Mouse (Mus musculus): ENCODE data around the gene Fbxw7. TPM values are rescaled to one million over a fixed set of nuclear protein-coding genes. Genes with fewer than 3 reads are reported as not detected.

The Fbxw7 gene
- polyA plus RNA-seq, 1 experiment from 2014 or later, result 8.5 TPM

- no peaks in the 10 kb centered on the region; the same call in 1 of the 2 replicates for H3K36me3 ChIP-seq (replicated peaks)
- no peak for DNase-seq (ENCODE audit: low spot score)
- H3K4me3 ChIP-seq, result no peak overlapping the region
- 81% methylated on average over 4 of the region's 4 CpGs for WGBS
- no peaks in the 10 kb centered on the region for H3K4me1 ChIP-seq
- H3K27me3 ChIP-seq (replicated peaks; ENCODE audit: low read depth, poor library complexity, severe bottlenecking), result no peaks in the 10 kb centered on the region
- H3K9me3 ChIP-seq, result no peaks in the 10 kb centered on the region
- no peak overlapping the region for H3K27ac ChIP-seq (replicated peaks)
These were observed 51.8 kb downstream of the Fbxw7 start for GRCm38 (mm10) chr3:84866866-84867265.

- no peaks in the 10 kb centered on the region for H3K27me3 ChIP-seq (replicated peaks; ENCODE audit: low read depth, poor library complexity, severe bottlenecking)
- no peaks in the 10 kb centered on the region for H3K9me3 ChIP-seq
- no peaks in the 10 kb centered on the region; the same call in 1 of the 2 replicates for H3K36me3 ChIP-seq (replicated peaks)
- H3K27ac ChIP-seq (replicated peaks), result no peak overlapping the region
- no peak for DNase-seq (ENCODE audit: low spot score)
- H3K4me1 ChIP-seq, result no peaks in the 10 kb centered on the region
- 92% methylated on average over 1 of the region's 1 CpGs for WGBS
- H3K4me3 ChIP-seq, result no peak overlapping the region
These were observed 52.4 kb downstream of the Fbxw7 start for GRCm38 (mm10) chr3:84867434-84867975.

GRCm38 (mm10) chr3:84867991-84868390, 52.9 kb downstream of the Fbxw7 start:
- Histone ChIP-seq H3K4me1 (no peaks in the 10 kb centered on the region), H3K9me3 (no peaks in the 10 kb centered on the region), H3K4me3 (no peak overlapping the region), H3K27ac (replicated peaks) (no peak overlapping the region), H3K27me3 (replicated peaks; ENCODE audit: low read depth, poor library complexity, severe bottlenecking) (no peaks in the 10 kb centered on the region), H3K36me3 (replicated peaks) (no peaks in the 10 kb centered on the region; the same call in 1 of the 2 replicates)
- WGBS, result 73% methylated on average over 1 of the region's 1 CpGs
- no peak for DNase-seq (ENCODE audit: low spot score)

GRCm38 (mm10) chr3:84870126-84870525, 55.1 kb downstream of the Fbxw7 start:
- Histone ChIP-seq H3K4me3 (no peak overlapping the region), H3K27ac (replicated peaks) (no peak overlapping the region), H3K9me3 (no peaks in the 10 kb centered on the region), H3K36me3 (replicated peaks) (no peaks in the 10 kb centered on the region; the same call in 1 of the 2 replicates), H3K4me1 (no peaks in the 10 kb centered on the region), H3K27me3 (replicated peaks; ENCODE audit: low read depth, poor library complexity, severe bottlenecking) (no peaks in the 10 kb centered on the region)
- no peak for DNase-seq (ENCODE audit: low spot score)

GRCm38 (mm10) chr3:84875306-84875705, 60.2 kb downstream of the Fbxw7 start:
- H3K36me3 ChIP-seq (replicated peaks), result no peaks in the 10 kb centered on the region; the same call in 1 of the 2 replicates
- H3K4me3 ChIP-seq, result no peak overlapping the region
- no peaks in the 10 kb centered on the region for H3K27me3 ChIP-seq (replicated peaks; ENCODE audit: low read depth, poor library complexity, severe bottlenecking)
- no peak overlapping the region for H3K27ac ChIP-seq (replicated peaks)
- H3K9me3 ChIP-seq, result no peaks in the 10 kb centered on the region
- no peaks in the 10 kb centered on the region for H3K4me1 ChIP-seq
- WGBS, result 84% methylated on average over 9 of the region's 9 CpGs
- no peak for DNase-seq (ENCODE audit: low spot score)

GRCm38 (mm10) chr3:84876211-84876610, 61.1 kb downstream of the Fbxw7 start:
- Histone ChIP-seq H3K4me1 (no peaks in the 10 kb centered on the region), H3K4me3 (no peak overlapping the region), H3K9me3 (no peaks in the 10 kb centered on the region), H3K27me3 (replicated peaks; ENCODE audit: low read depth, poor library complexity, severe bottlenecking) (no peaks in the 10 kb centered on the region), H3K36me3 (replicated peaks) (no peaks in the 10 kb centered on the region; the same call in 1 of the 2 replicates), H3K27ac (replicated peaks) (no peak overlapping the region)
- WGBS, result 86% methylated on average over 4 of the region's 4 CpGs
- no peak for DNase-seq (ENCODE audit: low spot score)

GRCm38 (mm10) chr3:84883817-84884483, 68.9 kb downstream of the Fbxw7 start:
- Histone ChIP-seq H3K4me1 (peaks cover 17% of the 10 kb centered on the region), H3K27me3 (replicated peaks; ENCODE audit: low read depth, poor library complexity, severe bottlenecking) (no peaks in the 10 kb centered on the region), H3K36me3 (replicated peaks) (peaks cover 3% of the 10 kb centered on the region; the same call in 1 of the 2 replicates), H3K27ac (replicated peaks) (no peak overlapping the region), H3K4me3 (no peak overlapping the region), H3K9me3 (no peaks in the 10 kb centered on the region)
- WGBS, result 69% methylated on average over 11 of the region's 11 CpGs
- no peak for DNase-seq (ENCODE audit: low spot score)

GRCm38 (mm10) chr3:84889648-84890047, 74.6 kb downstream of the Fbxw7 start:
- WGBS, result 67% methylated on average over 1 of the region's 1 CpGs
- no peak for DNase-seq (ENCODE audit: low spot score)

GRCm38 (mm10) chr3:84890983-84891382, 75.9 kb downstream of the Fbxw7 start:
- WGBS, result 94% methylated on average over 5 of the region's 5 CpGs
- no peaks in the 10 kb centered on the region for H3K4me1 ChIP-seq
- H3K27me3 ChIP-seq (replicated peaks; ENCODE audit: low read depth, poor library complexity, severe bottlenecking), result no peaks in the 10 kb centered on the region
- no peak overlapping the region for H3K27ac ChIP-seq (replicated peaks)
- H3K4me3 ChIP-seq, result no peak overlapping the region
- no peaks in the 10 kb centered on the region for H3K9me3 ChIP-seq
- DNase-seq (ENCODE audit: low spot score), result no peak
- peaks cover 6% of the 10 kb centered on the region; the same call in 1 of the 2 replicates for H3K36me3 ChIP-seq (replicated peaks)

More at GRCm38 (mm10) chr3:84889648-84890047, 74.6 kb downstream of the Fbxw7 start:
- H3K4me3 ChIP-seq, result no peak overlapping the region
- peaks cover 6% of the 10 kb centered on the region; the same call in 1 of the 2 replicates for H3K36me3 ChIP-seq (replicated peaks)
- peaks cover 4% of the 10 kb centered on the region; the same call in 1 of the 2 replicates for H3K4me1 ChIP-seq
- H3K27me3 ChIP-seq (replicated peaks; ENCODE audit: low read depth, poor library complexity, severe bottlenecking), result no peaks in the 10 kb centered on the region
- H3K27ac ChIP-seq (replicated peaks), result no peak overlapping the region
- H3K9me3 ChIP-seq, result no peaks in the 10 kb centered on the region

GRCm38 (mm10) chr3:84897952-84898351, 82.9 kb downstream of the Fbxw7 start:
- H3K27me3 ChIP-seq (replicated peaks; ENCODE audit: low read depth, poor library complexity, severe bottlenecking), result no peaks in the 10 kb centered on the region
- no peak overlapping the region for H3K27ac ChIP-seq (replicated peaks)
- no peaks in the 10 kb centered on the region for H3K9me3 ChIP-seq
- peaks cover 6% of the 10 kb centered on the region; the same call in 1 of the 2 replicates for H3K36me3 ChIP-seq (replicated peaks)
- no peak overlapping the region for H3K4me3 ChIP-seq
- no peak for DNase-seq (ENCODE audit: low spot score)
- no peaks in the 10 kb centered on the region for H3K4me1 ChIP-seq
- WGBS, result 88% methylated on average over 8 of the region's 8 CpGs

GRCm38 (mm10) chr3:84906528-84906927, 91.5 kb downstream of the Fbxw7 start:
- H3K36me3 ChIP-seq (replicated peaks), result peaks cover 6% of the 10 kb centered on the region; the same call in 1 of the 2 replicates
- WGBS, result 29% methylated on average over 1 of the region's 1 CpGs
- no peak overlapping the region for H3K27ac ChIP-seq (replicated peaks)
- H3K9me3 ChIP-seq, result no peaks in the 10 kb centered on the region
- H3K4me1 ChIP-seq, result no peaks in the 10 kb centered on the region
- no peaks in the 10 kb centered on the region for H3K27me3 ChIP-seq (replicated peaks; ENCODE audit: low read depth, poor library complexity, severe bottlenecking)
- peak; percentile 20 for DNase-seq (ENCODE audit: low spot score)
- H3K4me3 ChIP-seq, result no peak overlapping the region

- Histone ChIP-seq H3K36me3 (replicated peaks) (no peaks in the 10 kb centered on the region), H3K4me3 (no peak overlapping the region), H3K27ac (replicated peaks) (no peak overlapping the region), H3K4me1 (no peaks in the 10 kb centered on the region), H3K27me3 (replicated peaks; ENCODE audit: low read depth, poor library complexity, severe bottlenecking) (no peaks in the 10 kb centered on the region), H3K9me3 (no peaks in the 10 kb centered on the region)
- no peak for DNase-seq (ENCODE audit: low spot score)
- WGBS, result 62% methylated on average over 1 of the region's 1 CpGs
These were observed 99.2 kb downstream of the Fbxw7 start for GRCm38 (mm10) chr3:84914284-84914683.

Measured in embryonic facial prominence, embryonic 10.5 days (tissue).